Mouse (Mus musculus): ENCODE measurements around the gene Sox6. TPM values are rescaled to one million over a fixed set of nuclear protein-coding genes. Genes with fewer than 3 reads are reported as not detected.
A peak's percentile ranks its signal among the peaks of the same experiment; 100 is the strongest.

Gene Sox6
- total and polyA plus RNA-seq, 2 experiments from 2014 or later: 33.7 to 39.8 TPM

- Histone ChIP-seq H3K4me3 (ENCODE audit: low read length) (no peak overlapping the region), H3K4me2 (ENCODE audit: low read depth, low read length) (no peak overlapping the region), H3K36me3 (ENCODE audit: insufficient read depth, low read length) (no peaks in the 10 kb centered on the region), H3K27me3 (ENCODE audit: insufficient read depth, low read length) (no peaks in the 10 kb centered on the region), H3K9me3 (ENCODE audit: low read length) (no peaks in the 10 kb centered on the region), H3K27ac (no peak overlapping the region), H3K9ac (replicated peaks; ENCODE audit: low read length) (no peak overlapping the region), H3K4me1 (ENCODE audit: insufficient read depth, low read length) (no peaks in the 10 kb centered on the region)
- no peak for ATAC-seq
- 84% methylated on average over 5 of the region's 5 CpGs for WGBS
- no peak for DNase-seq (ENCODE audit: low spot score)
- TF ChIP-seq CTCF (IDR thresholded peaks at IDR 0.05; ENCODE audit: low read depth): no peak
These were observed 99.3 kb downstream of the Sox6 start for GRCm38 (mm10) chr7:115939292-115939691.

GRCm38 (mm10) chr7:115936908-115937307 is 101.7 kb downstream of the Sox6 start:
- H3K4me1 ChIP-seq (ENCODE audit: insufficient read depth, low read length): no peaks in the 10 kb centered on the region

GRCm38 (mm10) chr7:115915338-115915737 is 123.3 kb downstream of the Sox6 start:
- no peaks in the 10 kb centered on the region for H3K36me3 ChIP-seq (ENCODE audit: insufficient read depth, low read length)
- no peaks in the 10 kb centered on the region for H3K4me1 ChIP-seq (ENCODE audit: insufficient read depth, low read length)
- 96% methylated on average over 1 of the region's 1 CpGs for WGBS
- H3K4me2 ChIP-seq (ENCODE audit: low read depth, low read length): no peak overlapping the region
- H3K27ac ChIP-seq: no peak overlapping the region
- ATAC-seq: no peak
- no peak overlapping the region for H3K4me3 ChIP-seq (ENCODE audit: low read length)
- no peaks in the 10 kb centered on the region for H3K27me3 ChIP-seq (ENCODE audit: insufficient read depth, low read length)
- DNase-seq (ENCODE audit: low spot score): no peak
- TF ChIP-seq CTCF (IDR thresholded peaks at IDR 0.05; ENCODE audit: low read depth): no peak
- no peaks in the 10 kb centered on the region for H3K9me3 ChIP-seq (ENCODE audit: low read length)
- no peak overlapping the region for H3K9ac ChIP-seq (replicated peaks; ENCODE audit: low read length)

More at GRCm38 (mm10) chr7:115936908-115937307, 101.7 kb downstream of the Sox6 start:
- Histone ChIP-seq H3K9ac (replicated peaks; ENCODE audit: low read length) (no peak overlapping the region), H3K4me3 (ENCODE audit: low read length) (no peak overlapping the region), H3K36me3 (ENCODE audit: insufficient read depth, low read length) (no peaks in the 10 kb centered on the region), H3K4me2 (ENCODE audit: low read depth, low read length) (no peak overlapping the region), H3K9me3 (ENCODE audit: low read length) (no peaks in the 10 kb centered on the region), H3K27ac (no peak overlapping the region), H3K27me3 (ENCODE audit: insufficient read depth, low read length) (no peaks in the 10 kb centered on the region)
- WGBS: 80% methylated on average over 1 of the region's 1 CpGs
- ATAC-seq (no peak), DNase-seq (ENCODE audit: low spot score) (no peak)
- TF ChIP-seq CTCF (IDR thresholded peaks at IDR 0.05; ENCODE audit: low read depth): no peak

DNA sequence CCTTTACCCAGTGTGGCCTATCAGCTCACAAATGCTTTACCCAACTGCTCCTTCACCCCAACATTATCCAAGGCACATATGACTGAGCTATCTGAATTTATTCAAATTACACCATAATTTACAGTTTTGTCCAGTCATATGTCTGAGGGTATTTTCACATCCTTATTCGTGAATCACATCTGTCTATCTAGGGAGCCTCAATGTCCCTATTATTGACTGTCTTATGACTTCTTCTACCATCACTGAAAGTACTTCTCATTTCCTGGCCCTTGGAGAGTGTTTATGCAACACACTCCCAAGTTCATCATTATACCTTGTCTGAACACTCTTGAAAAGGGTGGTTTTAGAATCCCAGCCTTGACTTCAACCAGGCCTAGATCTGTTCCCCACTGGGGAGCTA is 128.3 kb downstream of the Sox6 start:
- Histone ChIP-seq H3K4me3 (ENCODE audit: low read length) (no peak overlapping the region), H3K9me3 (ENCODE audit: low read length) (no peaks in the 10 kb centered on the region), H3K27me3 (ENCODE audit: insufficient read depth, low read length) (no peaks in the 10 kb centered on the region), H3K36me3 (ENCODE audit: insufficient read depth, low read length) (no peaks in the 10 kb centered on the region), H3K27ac (no peak overlapping the region), H3K9ac (replicated peaks; ENCODE audit: low read length) (no peak overlapping the region), H3K4me1 (ENCODE audit: insufficient read depth, low read length) (no peaks in the 10 kb centered on the region), H3K4me2 (ENCODE audit: low read depth, low read length) (no peak overlapping the region)
- no peak for ATAC-seq
- DNase-seq (ENCODE audit: low spot score): no peak
- no peak for TF ChIP-seq CTCF (IDR thresholded peaks at IDR 0.05; ENCODE audit: low read depth)
- 91% methylated on average over 1 of the region's 1 CpGs for WGBS

GRCm38 (mm10) chr7:115904798-115905207 is 133.8 kb downstream of the Sox6 start:
- Histone ChIP-seq H3K36me3 (ENCODE audit: insufficient read depth, low read length) (no peaks in the 10 kb centered on the region), H3K4me1 (ENCODE audit: insufficient read depth, low read length) (peaks cover 6% of the 10 kb centered on the region; the same call in 1 of the 2 replicates), H3K27me3 (ENCODE audit: insufficient read depth, low read length) (no peaks in the 10 kb centered on the region), H3K9ac (replicated peaks; ENCODE audit: low read length) (no peak overlapping the region), H3K9me3 (ENCODE audit: low read length) (no peaks in the 10 kb centered on the region), H3K27ac (no peak overlapping the region), H3K4me2 (ENCODE audit: low read depth, low read length) (no peak overlapping the region), H3K4me3 (ENCODE audit: low read length) (no peak overlapping the region)
- no peak for TF ChIP-seq CTCF (IDR thresholded peaks at IDR 0.05; ENCODE audit: low read depth)
- ATAC-seq: 0 out of 2 replicates have a peak, but pooled peaks have one; percentile 15
- 44% methylated on average over 9 of the region's 9 CpGs for WGBS
- DNase-seq (ENCODE audit: low spot score): peak; percentile 37

DNA sequence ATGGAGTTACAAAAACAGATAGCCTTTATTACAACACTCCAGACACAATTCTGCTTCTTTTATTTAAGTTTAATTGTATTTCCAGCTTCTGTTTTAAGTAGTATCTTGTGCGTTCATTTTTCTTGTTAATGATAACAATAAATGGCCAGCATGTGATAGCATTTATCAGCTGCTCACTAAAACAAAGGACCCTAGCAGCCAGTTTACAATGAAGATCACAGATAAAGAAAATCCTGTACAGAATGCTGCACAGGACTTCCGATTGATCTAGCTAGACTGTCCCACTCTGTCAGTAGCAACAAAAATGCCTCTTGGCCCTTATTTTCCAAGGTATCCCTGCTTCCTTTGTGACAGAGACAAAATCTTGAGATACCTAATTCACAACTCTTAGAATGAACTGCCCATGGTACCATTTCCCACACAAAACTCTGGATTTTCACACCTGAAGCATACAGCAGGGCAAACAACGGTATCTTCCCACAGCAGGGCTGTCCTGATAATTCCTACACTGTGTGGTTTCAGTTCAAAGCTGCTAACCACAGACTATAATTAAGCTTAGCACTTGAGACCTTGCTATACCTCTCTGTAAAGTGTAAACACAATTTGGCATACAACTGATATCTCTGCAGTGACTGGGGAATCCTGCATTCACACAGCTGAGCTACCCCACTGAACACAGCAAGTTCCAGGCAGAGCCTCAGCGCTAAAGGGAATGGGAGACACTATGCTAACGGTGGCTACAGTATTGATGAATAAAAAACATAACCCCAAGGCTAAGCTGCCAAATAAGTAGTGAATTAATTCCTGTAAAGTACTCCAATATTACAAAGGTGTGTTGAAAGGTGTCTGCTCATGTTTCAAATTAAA is 134.4 kb downstream of the Sox6 start:
- Histone ChIP-seq H3K9ac (replicated peaks; ENCODE audit: low read length) (no peak overlapping the region), H3K4me3 (ENCODE audit: low read length) (no peak overlapping the region), H3K27ac (no peak overlapping the region), H3K4me1 (ENCODE audit: insufficient read depth, low read length) (peaks cover 6% of the 10 kb centered on the region; the same call in 1 of the 2 replicates), H3K9me3 (ENCODE audit: low read length) (no peaks in the 10 kb centered on the region), H3K4me2 (ENCODE audit: low read depth, low read length) (no peak overlapping the region), H3K27me3 (ENCODE audit: insufficient read depth, low read length) (no peaks in the 10 kb centered on the region), H3K36me3 (ENCODE audit: insufficient read depth, low read length) (no peaks in the 10 kb centered on the region)
- 0 out of 2 replicates have a peak, but pooled peaks have one; percentile 15 for ATAC-seq
- no peak for DNase-seq (ENCODE audit: low spot score)
- WGBS: 53% methylated on average over 5 of the region's 5 CpGs
- TF ChIP-seq CTCF (IDR thresholded peaks at IDR 0.05; ENCODE audit: low read depth): no peak

DNA sequence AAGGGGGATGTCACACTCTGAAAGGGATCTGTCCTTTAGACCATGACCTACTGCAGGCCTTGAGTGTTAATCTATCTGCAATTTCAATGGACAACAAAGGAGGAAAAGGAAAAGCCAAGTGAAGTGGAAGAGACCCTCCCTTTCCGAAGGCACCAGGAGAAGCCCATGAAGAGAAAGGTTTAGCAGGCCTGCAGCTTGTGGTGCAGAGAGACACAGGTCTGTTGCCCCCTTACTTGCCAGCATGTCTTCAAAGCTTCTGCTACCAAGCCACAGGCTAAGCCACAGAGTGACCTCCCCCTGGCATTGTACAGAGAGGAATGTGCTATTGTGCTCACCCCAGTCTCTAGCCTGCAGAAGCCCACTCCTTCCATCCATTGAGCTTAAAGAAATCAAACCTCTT is 135.2 kb downstream of the Sox6 start:
- H3K27me3 ChIP-seq (ENCODE audit: insufficient read depth, low read length): no peaks in the 10 kb centered on the region
- TF ChIP-seq CTCF (IDR thresholded peaks at IDR 0.05; ENCODE audit: low read depth): no peak
- H3K4me1 ChIP-seq (ENCODE audit: insufficient read depth, low read length): peaks cover 6% of the 10 kb centered on the region; the same call in 1 of the 2 replicates
- DNase-seq (ENCODE audit: low spot score) (no peak), ATAC-seq (no peak)
- H3K4me3 ChIP-seq (ENCODE audit: low read length): no peak overlapping the region
- WGBS: 43% methylated on average over 1 of the region's 1 CpGs
- no peaks in the 10 kb centered on the region for H3K36me3 ChIP-seq (ENCODE audit: insufficient read depth, low read length)
- no peak overlapping the region for H3K27ac ChIP-seq
- H3K9ac ChIP-seq (replicated peaks; ENCODE audit: low read length): no peak overlapping the region
- no peaks in the 10 kb centered on the region for H3K9me3 ChIP-seq (ENCODE audit: low read length)
- no peak overlapping the region for H3K4me2 ChIP-seq (ENCODE audit: low read depth, low read length)
